Mouse (Mus musculus): Measurements from ENCODE around the gene Pacs1. TPM values are rescaled to one million over a fixed set of nuclear protein-coding genes. Genes with fewer than 3 reads are reported as not detected.

The Pacs1 gene
- polyA plus RNA-seq (2012; fragmentation: generic; extraction: Trizol) = 10 to 100 TPM in 1 of 2 experiments, 1 to 10 TPM in 1; 7.7 to 24.1 TPM

GRCm38 (mm10) chr19:5272801-5273733 is at the start of gene Pacs1:
Gene Pacs1 (minus strand): TSS chr19:5273119.

GRCm38 (mm10) chr19:5297903-5298800 is 25.2 kb upstream of the Pacs1 start, which contains the start of gene Gal3st3:
Gene Gal3st3 (plus strand): TSS chr19:5298331.

GRCm38 (mm10) chr19:5294972-5295735 is 22.2 kb upstream of the Pacs1 start, which contains the start of gene Sf3b2:
Gene Sf3b2 (minus strand): TSS chr19:5295455.

GRCm38 (mm10) chr19:5118384-5118698 is 154.6 kb downstream of the Pacs1 start, which contains the start of gene Klc2:
Gene Klc2 (minus strand): TSS chr19:5118560.

GRCm38 (mm10) chr19:5106731-5107191 is 166.2 kb downstream of the Pacs1 start, which contains the start of gene Rab1b:
Gene Rab1b (minus strand): TSS chr19:5107072.

GRCm38 (mm10) chr19:5098363-5099143 is 174.4 kb downstream of the Pacs1 start, which contains the start of gene Cnih2:
Gene Cnih2 (minus strand): TSS chr19:5098521.

GRCm38 (mm10) chr19:5087884-5088728 is 184.8 kb downstream of the Pacs1 start, which contains the start of gene Yif1a:
Gene Yif1a (plus strand): TSS chr19:5088538.

GRCm38 (mm10) chr19:5085145-5085863 is 187.6 kb downstream of the Pacs1 start, which contains the start of gene Tmem151a:
Gene Tmem151a (minus strand): TSS chr19:5085531.

Other genes starting within 250 kb of the Pacs1 start
- 1 to 10 TPM; 1.3 to 1.5 TPM for gene Slc29a2, start 249.3 kb downstream of the Pacs1 start, polyA plus RNA-seq (2012; fragmentation: generic; extraction: Trizol)
- 10 to 100 TPM; 18.7 to 79.2 TPM for gene B4gat1, start 234.3 kb downstream of the Pacs1 start, polyA plus RNA-seq (2012; fragmentation: generic; extraction: Trizol)
- 1 to 10 TPM in 1 of 2 experiments, under 1 TPM in 1; 0.95 to 3.4 TPM for gene AC124502.3, start 234.2 kb downstream of the Pacs1 start, polyA plus RNA-seq (2012; fragmentation: generic; extraction: Trizol)
- gene Brms1, start 231.8 kb downstream of the Pacs1 start, polyA plus RNA-seq (2012; fragmentation: generic; extraction: Trizol) = 10 to 100 TPM; 43.2 to 81.1 TPM
- 10 to 100 TPM; 14.9 to 21.8 TPM for gene Rin1, start 222.6 kb downstream of the Pacs1 start, polyA plus RNA-seq (2012; fragmentation: generic; extraction: Trizol)
- 100 to 1,000 TPM; 106 to 492 TPM for gene Cd248, start 205.0 kb downstream of the Pacs1 start, polyA plus RNA-seq (2012; fragmentation: generic; extraction: Trizol)
- 1 to 10 TPM; 3.1 to 4.6 TPM for gene Tmem151a, start 187.6 kb downstream of the Pacs1 start, polyA plus RNA-seq (2012; fragmentation: generic; extraction: Trizol)
- 100 to 1,000 TPM; 137 to 166 TPM for gene Yif1a, start 184.6 kb downstream of the Pacs1 start, polyA plus RNA-seq (2012; fragmentation: generic; extraction: Trizol)
- gene Cnih2, start 174.6 kb downstream of the Pacs1 start, polyA plus RNA-seq (2012; fragmentation: generic; extraction: Trizol) = 10 to 100 TPM in 1 of 2 experiments, 1 to 10 TPM in 1; 2.5 to 10.3 TPM
- gene Rab1b, start 166.0 kb downstream of the Pacs1 start, polyA plus RNA-seq (2012; fragmentation: generic; extraction: Trizol) = 100 to 1,000 TPM; 192 to 232 TPM
- 10 to 100 TPM; 16.7 to 20.6 TPM for gene Klc2, start 154.6 kb downstream of the Pacs1 start, polyA plus RNA-seq (2012; fragmentation: generic; extraction: Trizol)
- gene Sf3b2, start 22.3 kb upstream of the Pacs1 start, polyA plus RNA-seq (2012; fragmentation: generic; extraction: Trizol) = 100 to 1,000 TPM; 155 to 206 TPM
- gene Gal3st3, start 25.2 kb upstream of the Pacs1 start, polyA plus RNA-seq (2012; fragmentation: generic; extraction: Trizol) = under 1 TPM; 0.01 to 0.04 TPM
- under 1 TPM in 1 of 2 experiments, not detected in 1; 0.01 TPM for gene Catsper1, start 62.6 kb upstream of the Pacs1 start, polyA plus RNA-seq (2012; fragmentation: generic; extraction: Trizol)
- gene Cst6, start 76.5 kb upstream of the Pacs1 start, polyA plus RNA-seq (2012; fragmentation: generic; extraction: Trizol) = 10 to 100 TPM; 13.3 to 17.5 TPM
- 10 to 100 TPM; 19.7 to 31.1 TPM for gene Eif1ad, start 93.6 kb upstream of the Pacs1 start, polyA plus RNA-seq (2012; fragmentation: generic; extraction: Trizol)
- 100 to 1,000 TPM; 410 to 751 TPM for gene Banf1, start 94.0 kb upstream of the Pacs1 start, polyA plus RNA-seq (2012; fragmentation: generic; extraction: Trizol)
- 100 to 1,000 TPM in 1 of 2 experiments, 10 to 100 TPM in 1; 90.8 to 138 TPM for gene Sart1, start 115.6 kb upstream of the Pacs1 start, polyA plus RNA-seq (2012; fragmentation: generic; extraction: Trizol)
- under 1 TPM; 0.15 to 0.57 TPM for gene Tsga10ip, start 129.4 kb upstream of the Pacs1 start, polyA plus RNA-seq (2012; fragmentation: generic; extraction: Trizol)
- 100 to 1,000 TPM; 562 to 812 TPM for gene Drap1, start 151.9 kb upstream of the Pacs1 start, polyA plus RNA-seq (2012; fragmentation: generic; extraction: Trizol)
- gene AI837181, start 152.0 kb upstream of the Pacs1 start, polyA plus RNA-seq (2012; fragmentation: generic; extraction: Trizol) = 100 to 1,000 TPM; 130 to 150 TPM
- 10 to 100 TPM; 12.6 to 75.6 TPM for gene Fosl1, start 174.4 kb upstream of the Pacs1 start, polyA plus RNA-seq (2012; fragmentation: generic; extraction: Trizol)
- gene Ccdc85b, start 184.8 kb upstream of the Pacs1 start, polyA plus RNA-seq (2012; fragmentation: generic; extraction: Trizol) = 10 to 100 TPM; 19.1 to 30.2 TPM
- gene Fibp, start 187.5 kb upstream of the Pacs1 start, polyA plus RNA-seq (2012; fragmentation: generic; extraction: Trizol) = 10 to 100 TPM; 64.4 to 74.0 TPM
- gene Ctsw, start 195.4 kb upstream of the Pacs1 start, polyA plus RNA-seq (2012; fragmentation: generic; extraction: Trizol) = 1 to 10 TPM in 1 of 2 experiments, under 1 TPM in 1; 0.12 to 1.7 TPM
- 100 to 1,000 TPM; 126 to 239 TPM for gene Efemp2, start 200.8 kb upstream of the Pacs1 start, polyA plus RNA-seq (2012; fragmentation: generic; extraction: Trizol)
- gene Mus81, start 215.3 kb upstream of the Pacs1 start, polyA plus RNA-seq (2012; fragmentation: generic; extraction: Trizol) = 10 to 100 TPM; 60.9 to 64.0 TPM
- gene Cfl1, start 217.3 kb upstream of the Pacs1 start, polyA plus RNA-seq (2012; fragmentation: generic; extraction: Trizol) = 1,000 to 10,000 TPM; 1,421 to 2,469 TPM
- under 1 TPM; 0.05 to 0.50 TPM for gene 1700020D05Rik, start 230.7 kb upstream of the Pacs1 start, polyA plus RNA-seq (2012; fragmentation: generic; extraction: Trizol)
- gene Snx32, start 237.4 kb upstream of the Pacs1 start, polyA plus RNA-seq (2012; fragmentation: generic; extraction: Trizol) = 1 to 10 TPM; 1.8 to 8.4 TPM